Mouse (Mus musculus) stomach, postnatal 0 days (tissue): ENCODE measurements around the gene Spata16. TPM values are rescaled to one million over a fixed set of nuclear protein-coding genes. Genes with fewer than 3 reads are reported as not detected.
"Not testable (repeated sequence)": the region's sequence is repeated elsewhere in the genome, so short reads cannot be mapped to it uniquely, and the experiment has no call there.

ENCODE experiments used
- ATAC-seq: fragments of 200-750 bp; cut with Nextera tagmentation; 2 replicates; pipeline ENCODE4 v1.8.0; 2017; ENCODE audit not compliant: low FRiP score, low TSS enrichment
- DNase-seq: peaks from one replicate; pipeline ENCODE4 v3.0.0-alpha.2; 2016; ENCODE audit warnings: low spot score
- H3K27ac ChIP-seq: fragments of 300-500 bp; sonication (generic); replicated peaks from 2 replicates; pipeline ENCODE4 v1.5.1; 2014; ENCODE audit warnings: mild to moderate bottlenecking, control low read depth
- H3K27me3 ChIP-seq: fragments of 300-500 bp; sonication (generic); 2 replicates; pipeline ENCODE4 v1.6.1; 2014; ENCODE audit warnings: low read length; ENCODE audit not compliant: control insufficient read depth, insufficient read depth
- H3K36me3 ChIP-seq: fragments of 300-500 bp; sonication (generic); 2 replicates; pipeline ENCODE4 v1.6.1; 2014; ENCODE audit warnings: low read length, mixed read lengths; ENCODE audit not compliant: control insufficient read depth, insufficient read depth
- H3K4me1 ChIP-seq: fragments of 300-500 bp; sonication (generic); replicated peaks from 2 replicates; pipeline ENCODE4 v1.6.1; 2014; ENCODE audit warnings: antibody characterized with exemption; ENCODE audit not compliant: control insufficient read depth, insufficient read depth
- H3K4me2 ChIP-seq: fragments of 300-500 bp; sonication (generic); replicated peaks from 2 replicates; pipeline ENCODE4 v1.6.1; 2014; ENCODE audit warnings: low read depth, mild to moderate bottlenecking, control low read depth, moderate library complexity
- H3K4me3 ChIP-seq: fragments of 300-500 bp; sonication (generic); 2 replicates; pipeline ENCODE4 v1.5.1; 2014; ENCODE audit warnings: low read depth, low read length, control low read depth
- H3K9ac ChIP-seq: fragments of 300-500 bp; sonication (generic); 2 replicates; pipeline ENCODE4 v1.6.1; 2014; ENCODE audit warnings: mild to moderate bottlenecking, low read length, control low read depth, mixed read lengths
- H3K9me3 ChIP-seq: fragments of 300-500 bp; sonication (generic); 2 replicates; pipeline ENCODE4 v1.6.1; 2016; ENCODE audit warnings: low read length; ENCODE audit not compliant: control insufficient read depth
- CTCF ChIP-seq: IDR thresholded peaks from 2 replicates; pipeline ENCODE4 v1.5.1; 2016; ENCODE audit warnings: antibody characterized with exemption, low read depth, mild to moderate bottlenecking, moderate library complexity
- EP300 ChIP-seq: optimal IDR thresholded peaks from 2 replicates; pipeline ENCODE3; 2016; ENCODE audit warnings: antibody characterized with exemption
- WGBS: fragments of 180-500 bp; shearing (Covaris S2); extraction: QIAGEN DNeasy Blood & Tissue Kit; methylation state at CpG from one replicate; pipeline ENCODE4 v1.1.7; 2014; 5-methylcytosine and 5-hydroxymethylcytosine counted together
- polyA plus RNA-seq: library from polyadenylated mRNA; unstranded; fragments of >200 nt; fragmentation: Nextera tagmentation; extraction: Ambion mirVana; gene quantifications from 2 replicates; pipeline ENCODE4 v1.2.1, GENCODE M21; 2015

Spata16 gene
- polyA plus RNA-seq, 1 experiment from 2014 or later = not detected

DNA sequence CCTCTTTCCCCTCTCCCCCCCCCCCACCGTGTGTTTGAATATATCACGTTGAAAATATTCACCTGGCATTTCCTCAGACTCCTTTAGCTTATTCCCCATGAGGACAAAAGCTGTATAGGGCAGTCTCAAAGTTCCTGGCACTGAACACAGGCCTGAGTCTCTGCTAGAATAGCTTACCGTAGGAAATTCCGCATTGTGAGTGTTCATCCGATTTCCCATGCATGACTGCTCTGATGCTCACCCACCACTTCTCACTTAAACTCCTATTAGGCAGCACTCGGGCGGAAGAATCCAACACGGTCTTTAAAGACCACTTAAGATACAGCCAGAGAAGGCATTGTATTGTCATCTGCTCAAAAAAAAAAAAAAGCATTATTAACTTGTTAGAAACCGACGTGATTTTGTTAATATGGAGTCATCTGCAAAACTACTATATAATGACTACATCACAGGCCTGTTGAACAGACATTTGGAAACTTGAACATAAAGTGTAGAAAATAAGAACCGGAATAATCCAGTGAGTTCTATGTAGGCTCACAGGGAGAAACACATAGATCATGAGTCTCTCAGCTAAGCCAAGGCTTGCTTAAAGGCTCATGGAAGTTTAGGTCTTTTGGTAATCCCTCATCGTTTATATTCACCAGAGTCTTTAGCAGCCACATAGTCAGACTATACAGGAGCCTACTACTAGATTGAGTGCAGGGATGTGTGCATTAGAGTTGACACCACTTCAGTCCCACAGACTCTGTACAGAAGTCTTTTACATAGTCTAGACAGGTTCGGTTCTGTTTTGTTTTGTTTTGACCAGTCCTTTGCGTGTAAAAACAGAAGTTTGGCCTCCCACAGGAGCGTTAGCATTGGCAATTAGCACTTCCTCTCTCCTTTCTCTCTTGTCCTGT, 4.2 kb downstream of the Spata16 start:
- Histone ChIP-seq H3K4me1 (no peaks in the 10 kb centered on the region), H3K4me3 (no peak overlapping the region), H3K27ac (no peak overlapping the region), H3K9me3 (no peaks in the 10 kb centered on the region), H3K9ac (no peak overlapping the region), H3K4me2 (no peak overlapping the region), H3K27me3 (no peaks in the 10 kb centered on the region), H3K36me3 (no peaks in the 10 kb centered on the region)
- TF ChIP-seq EP300 (no peak), CTCF (no peak)
- ATAC-seq (no peak), DNase-seq (no peak)
- WGBS = 56% methylated on average over 15 of the region's 15 CpGs

DNA sequence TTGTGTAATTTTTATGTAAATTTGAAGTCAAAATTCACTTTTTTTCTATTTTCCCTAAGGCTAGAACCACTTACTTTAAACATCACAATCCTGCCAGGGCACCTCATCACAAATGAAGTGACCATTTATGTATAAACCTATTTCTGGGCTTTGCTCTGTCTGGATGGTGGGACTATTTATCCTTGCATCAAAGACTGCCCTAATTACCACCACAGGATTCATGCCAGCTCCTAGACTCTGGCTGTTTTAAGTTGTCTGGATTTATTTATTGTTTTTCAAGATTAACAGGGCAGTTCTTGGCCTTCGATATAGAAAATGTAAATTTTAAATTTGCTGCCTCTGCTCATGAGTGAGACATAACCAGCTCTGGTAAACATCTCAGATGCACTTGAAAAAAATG, 6.7 kb downstream of the Spata16 start:
- TF ChIP-seq EP300 (no peak), CTCF (no peak)
- H3K4me1 ChIP-seq = no peaks in the 10 kb centered on the region
- WGBS = 57% methylated on average over 1 of the region's 1 CpGs
- DNase-seq = no peak
- H3K27me3 ChIP-seq = no peaks in the 10 kb centered on the region
- no peak for ATAC-seq
- no peak overlapping the region for H3K4me2 ChIP-seq
- H3K36me3 ChIP-seq = no peaks in the 10 kb centered on the region
- no peak overlapping the region for H3K4me3 ChIP-seq
- no peaks in the 10 kb centered on the region for H3K9me3 ChIP-seq
- H3K9ac ChIP-seq = no peak overlapping the region
- no peak overlapping the region for H3K27ac ChIP-seq

GRCm38 (mm10) chr3:26646834-26647233, 9.4 kb downstream of the Spata16 start:
- 74% methylated on average over 7 of the region's 7 CpGs for WGBS
- H3K36me3 ChIP-seq = no peaks in the 10 kb centered on the region
- no peaks in the 10 kb centered on the region for H3K4me1 ChIP-seq
- no peak overlapping the region for H3K4me3 ChIP-seq
- H3K27me3 ChIP-seq = no peaks in the 10 kb centered on the region
- no peak for DNase-seq
- H3K9me3 ChIP-seq = no peaks in the 10 kb centered on the region
- ATAC-seq = no peak
- no peak for TF ChIP-seq EP300
- no peak for TF ChIP-seq CTCF
- no peak overlapping the region for H3K9ac ChIP-seq
- no peak overlapping the region for H3K4me2 ChIP-seq
- H3K27ac ChIP-seq = no peak overlapping the region

GRCm38 (mm10) chr3:26685832-26686231, 48.4 kb downstream of the Spata16 start:
- no peak overlapping the region for H3K4me2 ChIP-seq
- H3K36me3 ChIP-seq = no peaks in the 10 kb centered on the region
- DNase-seq (no peak), ATAC-seq (no peak)
- no peak overlapping the region for H3K9ac ChIP-seq
- no peaks in the 10 kb centered on the region for H3K4me1 ChIP-seq
- H3K9me3 ChIP-seq = no peaks in the 10 kb centered on the region
- 81% methylated on average over 3 of the region's 3 CpGs for WGBS
- H3K4me3 ChIP-seq = no peak overlapping the region
- TF ChIP-seq CTCF (no peak), EP300 (no peak)
- H3K27ac ChIP-seq = no peak overlapping the region
- H3K27me3 ChIP-seq = no peaks in the 10 kb centered on the region

GRCm38 (mm10) chr3:26709492-26709891, 72.1 kb downstream of the Spata16 start:
- H3K4me2 ChIP-seq, ATAC-seq, H3K4me1 ChIP-seq, H3K4me3 ChIP-seq, DNase-seq, H3K36me3 ChIP-seq, H3K27ac ChIP-seq, H3K9ac ChIP-seq, H3K9me3 ChIP-seq, H3K27me3 ChIP-seq: not testable (repeated sequence)
- WGBS = 66% methylated on average over 5 of the region's 5 CpGs

DNA sequence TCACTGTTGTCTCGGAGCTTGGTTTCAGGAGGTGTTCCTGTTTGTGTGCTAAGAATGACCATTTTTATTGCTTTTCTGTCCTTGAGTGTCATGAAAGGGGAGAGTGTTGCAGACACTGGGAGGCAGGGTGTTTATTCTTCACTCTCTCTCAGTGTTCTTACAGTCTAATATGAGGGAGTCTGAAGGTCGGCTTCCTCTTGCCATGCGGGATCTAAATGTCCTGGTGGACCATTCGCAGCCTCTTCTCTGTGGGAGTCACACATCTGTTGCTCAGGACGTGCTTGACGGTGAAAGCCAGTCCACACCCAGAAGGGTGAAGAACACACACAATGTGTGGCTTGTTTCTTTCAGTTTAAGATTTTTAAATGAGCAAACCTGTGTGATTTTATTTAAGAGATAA, 90.1 kb downstream of the Spata16 start:
- TF ChIP-seq CTCF (no peak), EP300 (no peak)
- no peaks in the 10 kb centered on the region for H3K36me3 ChIP-seq
- ATAC-seq (no peak), DNase-seq (no peak)
- H3K9ac ChIP-seq = no peak overlapping the region
- H3K27me3 ChIP-seq = no peaks in the 10 kb centered on the region
- no peak overlapping the region for H3K27ac ChIP-seq
- H3K4me2 ChIP-seq = no peak overlapping the region
- no peak overlapping the region for H3K4me3 ChIP-seq
- H3K9me3 ChIP-seq = no peaks in the 10 kb centered on the region
- H3K4me1 ChIP-seq = no peaks in the 10 kb centered on the region
- 41% methylated on average over 6 of the region's 6 CpGs for WGBS
